Mouse (Mus musculus) induced T-regulatory cell, adult 2 months (primary cell): ENCODE measurements around the gene Jsrp1.

Experiments used
- DNase-seq: peaks from one replicate; pipeline ENCODE4 v3.0.0-alpha.2; 2012; ENCODE audit warnings: low read depth

The Jsrp1 gene

GRCm38 (mm10) chr10:80813366-80813765 lies at the start of gene Jsrp1:
Gene Jsrp1, minus strand, starts transcription at chr10:80813498.
- no peak for DNase-seq

- DNase-seq, result no peak
These were observed 49.0 kb upstream of the Jsrp1 start for GRCm38 (mm10) chr10:80862305-80862704.

GRCm38 (mm10) chr10:80858350-80858935 lies 45.1 kb upstream of the Jsrp1 start:
- no peak for DNase-seq

- DNase-seq, result no peak
These were observed 44.5 kb upstream of the Jsrp1 start for GRCm38 (mm10) chr10:80857848-80858247.

GRCm38 (mm10) chr10:80857386-80857785 lies 44.1 kb upstream of the Jsrp1 start:
- no peak for DNase-seq

- no peak for DNase-seq
These were observed 43.6 kb upstream of the Jsrp1 start for GRCm38 (mm10) chr10:80856908-80857307.

GRCm38 (mm10) chr10:80856267-80856666 lies 43.0 kb upstream of the Jsrp1 start:
- DNase-seq, result peak; percentile 53

GRCm38 (mm10) chr10:80855749-80856073 lies 42.4 kb upstream of the Jsrp1 start:
- DNase-seq, result no peak

GRCm38 (mm10) chr10:80854913-80855748 lies 41.8 kb upstream of the Jsrp1 start, which contains the start of the genes Lsm7 and Sppl2b:
Gene Lsm7, minus strand, starts transcription at chr10:80855209.
Gene Sppl2b, plus strand, starts transcription at chr10:80855275.
- peak; percentile 98 for DNase-seq

GRCm38 (mm10) chr10:80848571-80848970 lies 35.3 kb upstream of the Jsrp1 start:
- DNase-seq, result peak; percentile 93

- no peak for DNase-seq
These were observed 32.4 kb upstream of the Jsrp1 start for GRCm38 (mm10) chr10:80845732-80846131.

- DNase-seq, result no peak
These were observed 31.9 kb upstream of the Jsrp1 start for GRCm38 (mm10) chr10:80845055-80845693.

GRCm38 (mm10) chr10:80843931-80844547 lies 30.7 kb upstream of the Jsrp1 start, which contains the start of gene Lingo3:
Gene Lingo3, minus strand, starts transcription at chr10:80844039.
- peak; percentile 32 for DNase-seq

GRCm38 (mm10) chr10:80843087-80843930 lies 30.0 kb upstream of the Jsrp1 start:
- no peak for DNase-seq

GRCm38 (mm10) chr10:80842334-80842733 lies 29.0 kb upstream of the Jsrp1 start:
- DNase-seq, result no peak

- no peak for DNase-seq
These were observed 28.4 kb upstream of the Jsrp1 start for GRCm38 (mm10) chr10:80841685-80842084.

GRCm38 (mm10) chr10:80839848-80840247 lies 26.6 kb upstream of the Jsrp1 start:
- DNase-seq, result no peak

GRCm38 (mm10) chr10:80838346-80838912 lies 25.1 kb upstream of the Jsrp1 start:
- no peak for DNase-seq

- no peak for DNase-seq
These were observed 24.5 kb upstream of the Jsrp1 start for GRCm38 (mm10) chr10:80837827-80838226.

- DNase-seq, result no peak
These were observed 23.7 kb upstream of the Jsrp1 start for GRCm38 (mm10) chr10:80836949-80837379.

- DNase-seq, result no peak
These were observed 22.3 kb upstream of the Jsrp1 start for GRCm38 (mm10) chr10:80835617-80836016.
